Mouse (Mus musculus) spleen, postnatal 36 days (tissue): ENCODE data around the gene Ppp1r9b.
A peak's percentile ranks its signal among the peaks of the same experiment; 100 is the strongest.

Experiments used
- DNase-seq, 2 experiments: peaks; one replicate each; pipeline ENCODE4 v3.0.0; 2022; ENCODE audit warnings: low spot score in 2 of 2, mixed read lengths in 1 of 2

Gene Ppp1r9b

DNA sequence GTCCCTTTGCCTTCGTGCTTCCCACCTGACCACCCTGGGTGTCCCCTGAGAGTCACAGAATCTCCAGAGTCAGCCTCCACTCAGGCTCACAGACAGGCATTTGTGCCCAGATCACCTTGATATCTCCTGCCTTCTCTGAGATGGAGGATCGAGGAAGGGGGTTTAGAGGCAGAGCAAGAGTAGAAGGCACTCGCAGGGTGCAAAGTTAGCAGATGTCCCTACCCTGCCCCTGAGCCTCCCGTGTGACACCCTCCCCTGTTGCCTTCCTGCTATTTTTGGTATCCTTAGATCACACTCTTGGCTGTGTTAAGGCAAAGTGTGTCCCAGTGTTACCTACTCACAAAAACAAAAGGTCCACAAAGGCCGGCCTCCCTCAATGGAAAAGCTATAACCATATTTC lies 14.6 kb upstream of the Ppp1r9b start, which contains the start of gene Sgca:
Sgca (minus strand) TSS at position 129 of the 400 bp plus-strand sequence.
- no peak for DNase-seq

- no peak for DNase-seq
Measured at GRCm38 (mm10) chr11:94978178-94978915, 12.5 kb upstream of the Ppp1r9b start.

GRCm38 (mm10) chr11:94978947-94979346 lies 11.9 kb upstream of the Ppp1r9b start:
- peak; percentile 91 to 94 for DNase-seq

DNA sequence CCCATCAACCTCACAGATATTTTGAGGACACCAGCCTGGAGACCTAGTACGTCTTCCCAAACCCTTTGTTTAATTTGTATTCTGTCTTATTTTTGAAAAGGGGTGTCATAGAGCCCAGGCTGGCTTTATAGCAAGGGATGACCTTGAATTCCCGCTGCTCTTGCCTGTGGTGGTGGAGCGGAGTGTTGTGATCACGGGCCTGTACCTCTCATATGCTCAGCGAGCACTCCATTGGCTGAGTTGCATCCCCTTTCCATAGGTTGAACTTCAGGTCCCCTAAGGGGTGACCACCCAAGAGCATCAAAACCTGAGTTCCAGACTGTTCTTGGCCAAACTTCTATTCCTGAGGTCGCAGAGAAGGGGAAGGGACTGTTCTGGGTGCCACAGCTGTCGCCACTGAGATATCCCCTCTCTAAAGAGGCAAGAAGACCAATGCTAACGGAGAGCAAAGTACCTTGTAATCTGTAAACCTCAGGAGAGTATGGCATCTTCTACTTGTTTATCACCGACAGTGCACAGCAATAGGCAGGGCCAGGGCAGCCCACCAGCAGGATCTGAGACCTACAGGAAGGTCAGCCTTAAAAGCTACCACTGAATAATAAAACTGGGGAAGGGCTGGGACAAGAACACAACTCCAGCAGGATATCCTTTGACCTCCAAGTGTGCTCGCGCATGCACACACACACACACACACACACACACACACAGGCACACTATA lies 11.2 kb upstream of the Ppp1r9b start:
- no peak for DNase-seq

GRCm38 (mm10) chr11:94985140-94985539 lies 5.7 kb upstream of the Ppp1r9b start:
- DNase-seq, result no peak

DNA sequence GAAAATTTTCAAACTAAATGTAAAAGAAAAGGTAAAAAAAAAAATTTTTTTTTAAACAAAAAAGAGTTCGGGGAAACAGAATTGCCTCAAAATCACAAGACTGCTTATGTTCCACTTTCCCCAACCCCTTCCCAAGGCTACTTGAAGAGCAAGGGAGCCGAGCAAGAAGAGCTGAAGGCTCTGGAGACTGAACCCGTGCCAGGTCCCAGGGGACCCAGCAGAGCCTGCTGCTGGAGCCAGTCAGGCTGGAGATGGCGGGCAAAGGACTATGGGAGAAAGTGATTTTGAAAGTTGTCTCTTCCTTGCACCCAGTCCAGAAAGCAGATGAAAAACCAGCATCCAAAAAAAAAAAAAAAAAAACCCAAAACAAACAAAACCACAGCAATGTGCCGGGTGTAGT lies 5.0 kb upstream of the Ppp1r9b start:
- DNase-seq, result no peak

GRCm38 (mm10) chr11:94986435-94986834 lies 4.4 kb upstream of the Ppp1r9b start:
- DNase-seq, result no peak

- no peak for DNase-seq
Measured at GRCm38 (mm10) chr11:94987341-94987740, 3.5 kb upstream of the Ppp1r9b start.

DNA sequence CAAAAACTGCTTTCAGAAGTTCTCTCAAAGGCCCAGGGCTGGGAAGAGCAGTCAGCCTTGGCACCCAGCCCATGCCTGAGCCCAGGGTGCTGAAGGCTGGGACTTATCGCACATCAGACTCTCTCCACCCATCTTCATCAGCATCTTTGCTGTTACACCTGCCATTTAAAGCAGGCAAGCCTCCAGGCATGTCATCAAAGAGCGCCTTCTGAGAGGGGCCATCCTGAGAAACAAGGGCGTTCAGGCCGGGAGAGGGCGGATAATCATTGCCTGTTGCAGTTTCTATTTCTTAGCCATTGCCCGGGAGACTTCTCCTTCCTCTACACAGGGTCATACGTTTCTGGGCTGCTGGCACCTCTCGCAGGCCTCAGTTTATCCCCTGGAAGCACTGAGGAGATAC lies 3.0 kb upstream of the Ppp1r9b start:
- no peak for DNase-seq

- no peak for DNase-seq
Measured at GRCm38 (mm10) chr11:94988780-94989561, 1.9 kb upstream of the Ppp1r9b start.

- DNase-seq, result peak; percentile 80 to 81
Measured at GRCm38 (mm10) chr11:94989562-94990017, 1.2 kb upstream of the Ppp1r9b start.

GRCm38 (mm10) chr11:94990102-94990748 lies 610 bp upstream of the Ppp1r9b start:
- no peak for DNase-seq

GRCm38 (mm10) chr11:94991641-94992479 lies 1.0 kb downstream of the Ppp1r9b start:
- peak in 1 of 2 experiments; percentile 54 for DNase-seq

DNA sequence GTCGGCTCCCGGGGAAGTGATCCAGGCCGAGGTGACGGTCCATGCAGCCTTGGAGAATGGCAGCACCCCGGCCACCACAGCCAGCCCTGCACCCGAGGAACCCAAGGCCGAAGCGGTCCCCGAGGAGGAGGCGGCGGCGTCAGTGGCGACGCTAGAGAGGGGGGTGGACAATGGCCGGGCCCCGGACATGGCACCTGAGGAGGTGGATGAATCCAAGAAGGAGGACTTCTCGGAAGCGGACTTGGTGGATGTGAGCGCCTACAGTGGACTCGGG lies 1.6 kb downstream of the Ppp1r9b start:
- DNase-seq, result no peak

DNA sequence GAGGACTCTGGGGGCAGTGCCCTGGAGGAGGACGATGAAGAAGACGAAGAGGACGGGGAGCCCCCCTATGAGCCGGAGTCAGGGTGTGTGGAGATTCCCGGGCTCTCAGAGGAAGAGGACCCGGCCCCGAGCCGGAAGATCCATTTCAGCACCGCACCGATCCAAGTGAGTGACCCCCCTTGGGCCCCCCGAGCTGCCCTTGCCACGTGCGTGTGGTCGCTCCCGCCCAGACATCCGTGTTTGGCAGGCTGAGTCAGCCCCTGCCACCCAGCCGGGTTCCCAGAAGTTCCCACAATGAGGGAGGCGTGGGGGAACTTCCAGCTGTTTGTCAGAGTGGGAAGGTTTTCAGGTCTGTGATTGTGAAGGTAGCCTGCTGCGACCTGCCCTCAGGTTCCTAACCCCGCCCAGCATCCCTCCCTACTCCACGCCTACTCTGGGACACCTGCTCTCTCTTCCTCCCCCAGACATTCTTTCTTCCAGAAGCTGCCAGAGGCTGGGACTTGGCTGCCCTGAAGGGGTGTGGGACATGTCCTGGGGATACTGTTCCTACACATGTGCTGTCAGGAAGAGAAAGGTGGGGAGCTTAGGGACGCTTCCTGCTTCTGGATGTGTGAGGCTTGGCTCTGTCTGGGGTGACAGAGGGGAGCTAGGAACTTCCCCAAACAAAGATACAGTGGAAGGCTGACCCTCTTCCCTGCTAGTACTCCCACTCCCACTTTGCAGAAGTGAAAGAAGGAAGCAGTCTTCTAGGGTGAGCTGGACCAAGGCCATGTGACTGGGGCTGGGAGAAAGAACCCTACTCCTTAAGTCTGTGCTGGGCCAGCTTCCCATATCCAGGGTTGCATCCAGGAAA lies 2.1 kb downstream of the Ppp1r9b start:
- DNase-seq, result peak; percentile 45 to 61

DNA sequence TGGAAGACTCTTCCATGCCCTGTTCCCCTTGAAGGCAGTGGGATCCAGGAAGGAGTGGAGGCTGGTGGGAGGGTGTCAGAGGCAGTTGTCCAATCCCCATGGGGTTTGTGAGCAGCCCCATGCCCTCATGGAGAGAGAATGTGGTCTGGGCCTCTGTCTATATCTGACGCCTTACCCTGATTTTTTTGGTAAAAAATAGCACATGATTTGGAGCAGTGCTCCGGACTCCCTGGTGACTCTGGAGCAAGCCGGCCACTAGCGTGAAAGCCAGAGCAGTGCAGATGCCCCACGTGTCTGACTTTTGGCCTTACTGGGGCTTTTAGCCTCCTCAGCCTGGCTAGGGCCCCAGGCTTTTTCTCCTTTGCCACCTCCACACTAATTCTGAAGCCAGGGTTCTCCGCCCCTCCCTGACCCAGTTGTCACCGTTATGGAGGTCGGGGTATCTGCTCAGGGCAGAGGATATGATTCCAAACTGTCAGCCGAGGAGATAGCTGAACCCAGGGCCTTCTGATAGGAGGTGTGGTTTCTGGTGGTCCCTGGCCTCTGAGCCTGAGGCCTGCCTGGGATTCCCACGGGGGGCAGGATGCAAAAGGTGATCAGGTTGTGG lies 3.5 kb downstream of the Ppp1r9b start:
- DNase-seq, result no peak

- DNase-seq, result no peak
Measured at GRCm38 (mm10) chr11:94994947-94995772, 4.3 kb downstream of the Ppp1r9b start.

DNA sequence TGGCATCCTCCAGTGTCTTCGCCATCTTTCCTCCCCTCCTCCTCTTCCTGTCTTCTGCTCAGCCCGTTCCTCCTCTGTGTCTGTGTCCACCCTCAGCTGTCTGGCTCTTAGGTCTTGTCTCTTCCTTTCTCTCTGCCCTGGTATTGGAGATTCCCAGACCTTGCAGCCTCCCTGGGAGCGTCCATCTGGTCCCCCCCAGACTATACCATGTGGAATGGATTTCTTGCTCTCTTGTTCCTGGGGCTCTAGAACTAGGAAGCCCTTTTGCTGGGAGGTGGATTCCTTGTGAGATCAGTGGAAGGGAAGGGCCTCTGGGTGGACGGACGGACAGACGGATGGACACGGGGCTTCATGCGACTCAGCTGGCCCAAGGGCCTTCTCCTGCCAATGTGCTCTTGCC lies 5.3 kb downstream of the Ppp1r9b start:
- DNase-seq, result no peak

DNA sequence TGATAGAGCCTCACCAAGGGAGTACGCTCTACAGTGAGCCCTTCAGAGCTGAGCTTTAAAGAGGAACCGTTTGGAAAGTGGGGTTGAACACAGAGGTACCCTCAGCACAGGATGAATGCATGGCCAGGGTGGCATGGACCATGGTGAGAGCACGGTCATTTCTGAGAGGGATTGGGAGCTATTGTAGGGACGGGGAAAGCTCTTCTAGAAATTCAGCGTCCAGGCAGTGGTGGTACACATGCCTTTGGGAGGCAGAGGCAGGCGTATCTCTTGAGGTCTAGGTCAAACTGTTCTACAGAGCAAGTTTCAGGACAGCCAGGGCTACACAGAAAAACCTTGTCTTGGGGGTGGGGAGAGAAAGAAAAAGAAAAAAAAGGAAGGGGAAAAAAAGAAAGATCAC lies 6.1 kb downstream of the Ppp1r9b start:
- DNase-seq, result no peak
